Mouse (Mus musculus) retina, postnatal 1 day (tissue): ENCODE data around the gene Bcl9.

Source experiments
- DNase-seq: peaks from one replicate; pipeline ENCODE4 v3.0.0-alpha.2; 2012

Gene Bcl9

GRCm38 (mm10) chr3:97167126-97167525 lies 130.6 kb downstream of the Bcl9 start:
- DNase-seq: no peak

GRCm38 (mm10) chr3:97164477-97164876 lies 133.2 kb downstream of the Bcl9 start:
- no peak for DNase-seq

- DNase-seq: no peak
Measured at GRCm38 (mm10) chr3:97161773-97162172, 135.9 kb downstream of the Bcl9 start.

GRCm38 (mm10) chr3:97160908-97161307 lies 136.8 kb downstream of the Bcl9 start:
- no peak for DNase-seq

- no peak for DNase-seq
Measured at GRCm38 (mm10) chr3:97159986-97160385, 137.7 kb downstream of the Bcl9 start.

GRCm38 (mm10) chr3:97159509-97159850 lies 138.2 kb downstream of the Bcl9 start:
- peak; percentile 7 for DNase-seq

GRCm38 (mm10) chr3:97158611-97159508 lies 138.9 kb downstream of the Bcl9 start, which contains the start of gene Acp6:
Gene Acp6 (plus strand): TSS chr3:97158777.
- DNase-seq: peak; percentile 97

- DNase-seq: peak; percentile 92
Measured at GRCm38 (mm10) chr3:97157958-97158599, 139.6 kb downstream of the Bcl9 start.

GRCm38 (mm10) chr3:97157308-97157707 lies 140.4 kb downstream of the Bcl9 start:
- peak; percentile 10 for DNase-seq

- DNase-seq: no peak
Measured at GRCm38 (mm10) chr3:97156431-97156830, 141.3 kb downstream of the Bcl9 start.
